Mouse (Mus musculus): ENCODE data around the gene Ptpa.

Gene Ptpa

GRCm38 (mm10) chr2:30415936-30416648 is at the start of gene Ptpa:
Ptpa (plus strand) TSS chr2:30416039.
- no peak for DNase-seq (ENCODE audit: extremely low read depth, low read depth, low spot score)

- DNase-seq (ENCODE audit: extremely low read depth, low read depth, low spot score): no peak
Observed at GRCm38 (mm10) chr2:30366203-30366602, 49.6 kb upstream of the Ptpa start.

GRCm38 (mm10) chr2:30371544-30371943 is 44.3 kb upstream of the Ptpa start:
- DNase-seq (ENCODE audit: extremely low read depth, low read depth, low spot score): no peak

- no peak for DNase-seq (ENCODE audit: extremely low read depth, low read depth, low spot score)
Observed at GRCm38 (mm10) chr2:30372726-30373125, 43.1 kb upstream of the Ptpa start.

GRCm38 (mm10) chr2:30375893-30376292 is 39.9 kb upstream of the Ptpa start:
- no peak for DNase-seq (ENCODE audit: extremely low read depth, low read depth, low spot score)

- DNase-seq (ENCODE audit: extremely low read depth, low read depth, low spot score): no peak
Observed at GRCm38 (mm10) chr2:30377721-30378120, 38.1 kb upstream of the Ptpa start.

GRCm38 (mm10) chr2:30379307-30379706 is 36.5 kb upstream of the Ptpa start:
- no peak for DNase-seq (ENCODE audit: extremely low read depth, low read depth, low spot score)

- DNase-seq (ENCODE audit: extremely low read depth, low read depth, low spot score): peak; percentile 89
Observed at GRCm38 (mm10) chr2:30380564-30381376, 35.1 kb upstream of the Ptpa start.

- DNase-seq (ENCODE audit: extremely low read depth, low read depth, low spot score): no peak
Observed at GRCm38 (mm10) chr2:30381377-30381725, 34.5 kb upstream of the Ptpa start.

GRCm38 (mm10) chr2:30384814-30385213 is 31.0 kb upstream of the Ptpa start:
- no peak for DNase-seq (ENCODE audit: extremely low read depth, low read depth, low spot score)

- DNase-seq (ENCODE audit: extremely low read depth, low read depth, low spot score): peak; percentile 89
Observed at GRCm38 (mm10) chr2:30385591-30385990, 30.2 kb upstream of the Ptpa start.

GRCm38 (mm10) chr2:30386913-30387312 is 28.9 kb upstream of the Ptpa start:
- DNase-seq (ENCODE audit: extremely low read depth, low read depth, low spot score): no peak

GRCm38 (mm10) chr2:30389000-30389399 is 26.8 kb upstream of the Ptpa start:
- no peak for DNase-seq (ENCODE audit: extremely low read depth, low read depth, low spot score)

GRCm38 (mm10) chr2:30392114-30392576 is 23.7 kb upstream of the Ptpa start, which contains the start of gene Dolpp1:
Dolpp1 (plus strand) TSS chr2:30392254.
- no peak for DNase-seq (ENCODE audit: extremely low read depth, low read depth, low spot score)

- DNase-seq (ENCODE audit: extremely low read depth, low read depth, low spot score): no peak
Observed at GRCm38 (mm10) chr2:30392577-30393369, 23.1 kb upstream of the Ptpa start.

GRCm38 (mm10) chr2:30393370-30393656 is 22.5 kb upstream of the Ptpa start:
- DNase-seq (ENCODE audit: extremely low read depth, low read depth, low spot score): no peak

- no peak for DNase-seq (ENCODE audit: extremely low read depth, low read depth, low spot score)
Observed at GRCm38 (mm10) chr2:30395757-30396156, 20.1 kb upstream of the Ptpa start.

- no peak for DNase-seq (ENCODE audit: extremely low read depth, low read depth, low spot score)
Observed at GRCm38 (mm10) chr2:30396246-30396645, 19.6 kb upstream of the Ptpa start.

GRCm38 (mm10) chr2:30397986-30398512 is 17.8 kb upstream of the Ptpa start:
- DNase-seq (ENCODE audit: extremely low read depth, low read depth, low spot score): no peak

GRCm38 (mm10) chr2:30399191-30400171 is 16.4 kb upstream of the Ptpa start:
- DNase-seq (ENCODE audit: extremely low read depth, low read depth, low spot score): no peak
